Mouse (Mus musculus) spleen, postnatal 14 days (tissue): ENCODE data around the gene Dytn.

Experiments
- DNase-seq, 2 experiments: peaks; one replicate each; pipeline ENCODE4 v3.0.0; 2021 to 2022; ENCODE audit warnings: low spot score in 2 of 2

Dytn gene

GRCm38 (mm10) chr1:63579153-63579552 is 107.6 kb downstream of the Dytn start:
- no peak for DNase-seq

DNA sequence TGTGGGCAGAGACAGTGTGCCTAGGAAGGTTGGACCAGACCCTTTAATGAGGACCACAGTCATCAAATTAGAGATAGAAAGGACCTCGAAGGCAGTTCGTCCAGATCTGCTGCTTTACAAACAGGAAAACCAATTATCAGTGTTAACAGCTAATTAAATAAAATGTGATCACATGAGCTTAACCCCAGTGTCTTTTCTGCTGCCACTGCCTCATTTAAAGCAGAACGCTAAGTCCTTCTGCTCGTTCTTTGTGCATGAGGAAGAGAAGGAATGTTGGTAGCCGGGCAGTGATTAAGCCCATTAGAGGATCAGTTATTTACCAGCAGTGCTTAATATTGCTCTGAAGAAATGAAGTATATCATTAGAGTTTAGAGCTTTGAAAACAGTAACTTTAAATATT is 109.9 kb downstream of the Dytn start:
- no peak for DNase-seq

DNA sequence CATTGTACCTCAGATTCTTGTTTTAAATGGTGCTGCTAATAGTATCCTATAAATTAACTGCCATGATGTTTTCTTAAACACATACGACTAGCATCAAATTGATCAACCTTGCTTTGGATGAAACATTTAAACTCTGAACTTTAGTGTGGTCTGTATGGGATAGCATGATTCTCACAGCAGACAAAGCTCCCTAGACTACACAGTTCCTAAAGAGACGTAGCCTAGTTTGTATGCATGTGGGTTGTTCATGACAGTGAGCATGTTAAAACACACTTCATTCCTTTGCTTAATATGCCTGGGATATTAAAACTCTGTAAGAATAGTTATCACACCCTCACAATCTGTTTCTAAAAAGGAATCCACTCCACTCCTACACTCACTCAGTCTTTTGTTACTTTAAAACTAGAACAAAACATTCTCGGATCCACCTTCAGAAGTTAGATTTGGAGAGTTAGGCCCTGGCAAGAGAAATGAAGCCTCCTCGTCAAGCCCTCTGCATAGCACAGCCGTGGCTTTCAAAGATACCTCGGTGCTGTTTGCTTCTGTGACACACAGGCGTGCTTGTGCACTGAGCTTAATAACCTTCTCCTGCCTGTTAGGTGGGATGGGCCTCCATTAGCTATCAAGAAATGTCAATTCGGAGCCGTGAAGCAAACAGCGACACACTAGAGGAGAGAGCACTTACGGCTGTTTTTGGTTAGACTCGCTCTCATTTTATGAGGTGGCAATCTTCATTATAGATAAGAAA is 112.7 kb downstream of the Dytn start:
- DNase-seq = no peak

GRCm38 (mm10) chr1:63573432-63573831 is 113.3 kb downstream of the Dytn start:
- no peak for DNase-seq
